Mouse (Mus musculus) layer of hippocampus, postnatal 36 days (tissue): ENCODE measurements around the gene Ptpn13. TPM values are rescaled to one million over a fixed set of nuclear protein-coding genes. Genes with fewer than 3 reads are reported as not detected.

Experiments
- total RNA-seq, 2 experiments: library from RNA; stranded (reverse); gene quantifications; 2 replicates each; pipeline ENCODE4 v1.2.3; 2021

The Ptpn13 gene
- total RNA-seq, 2 experiments from 2014 or later, result 10.5 to 10.6 TPM

Other genes with a start within 250 kb of the Ptpn13 start
- 100 to 1,000 TPM; 417 to 454 TPM for gene Mapk10, start 213.9 kb upstream of the Ptpn13 start, total RNA-seq
- gene Slc10a6, start 204.2 kb downstream of the Ptpn13 start, total RNA-seq, result not detected
- gene 1700016H13Rik, start 230.8 kb downstream of the Ptpn13 start, total RNA-seq, result not detected